In genomic region chr16:67613876-67614275, GRCm38 (mm10) we compare ENCODE assay signal across 9 mouse cellular contexts. TPM values are rescaled to one million over a fixed set of nuclear protein-coding genes. Genes with fewer than 3 reads are reported as not detected.
DNase-seq lines count a peak whose midpoint lies in the region; ATAC-seq and TF ChIP-seq lines count a peak whose summit lies in the region.
"Had no signal": no experiment of that assay in that cellular context is flagged by ENCODE, and none has a peak within 500 bp of the region (broad histone marks: within the 10 kb centered on the region; RNA-seq: fewer than 3 reads in every experiment).

No protein-coding gene starts in this region.

- POLR2A ChIA-PET in Patski (lab: Charles Lee) = interaction anchor here (0.7 kb wide), 1 partner anchor 1344 kb away, joined by 7 read pairs; no protein-coding TSS in a partner anchor

- no peak overlapping the region for H3K27ac ChIP-seq in left cerebral cortex, adult 2 months
- H3K27ac ChIP-seq in gastrocnemius, adult 2 months = no peak overlapping the region
- H3K27ac ChIP-seq: embryonic facial prominence, embryonic 13.5 days; heart, adult 2 months had no signal

- CTCF ChIA-PET in Patski (lab: Charles Lee) = interaction anchor here (0.7 kb wide), 1 partner anchor 9 kb away, joined by 3 read pairs; no protein-coding TSS in a partner anchor

- in situ Hi-C loops in Patski (cut with MboI; ENCODE audit: low pct_unique_long_range_greater_than_20kb) = no loop called here

- no peak for ATAC-seq in Patski

- H3K4me3 ChIP-seq in left cerebral cortex, adult 2 months = no peak overlapping the region
- H3K4me3 ChIP-seq in gastrocnemius, adult 2 months = no peak overlapping the region
- H3K4me3 ChIP-seq: embryonic facial prominence, embryonic 13.5 days; heart, adult 2 months had no signal

- peaks cover 11% of the 10 kb centered on the region for H3K27me3 ChIP-seq in Patski

- DNase-seq in left cerebral cortex, adult 2 months (ENCODE audit: extremely low spot score in 1 of 2, low spot score in 2 of 2) = no peak
- no peak for DNase-seq in left cerebral cortex, adult 18-20 months (ENCODE audit: low spot score in 2 of 2)
- no peak for DNase-seq in Patski (ENCODE audit: low read depth, low spot score)
- peak; percentile 51 to 60 for DNase-seq in cerebellum, postnatal 36 days
- peak; percentile 50 for DNase-seq in left cerebral cortex, postnatal 4 days
- DNase-seq in yolk sac, embryonic 10.5 days (ENCODE audit: low spot score) = no peak
- no peak for DNase-seq in gastrocnemius, adult 2 months
- DNase-seq: heart, adult 2 months had no signal

- intact Hi-C loops in left cerebral cortex, adult 2 months (cut with DNase I) = loop anchor here (10.0 kb wide), 4 partner anchors 139 to 409 kb away; no protein-coding TSS in a partner anchor
- intact Hi-C loops in left cerebral cortex, postnatal 4 days (cut with DNase I) = loop anchor here (10.0 kb wide), 1 partner anchor 519 kb away; no protein-coding TSS in a partner anchor
- intact Hi-C loops in gastrocnemius, adult 2 months (cut with DNase I) = no loop called here

- TF ChIP-seq CTCF in left cerebral cortex, adult 2 months (IDR thresholded peaks at IDR 0.05) = peak; percentile 43
- TF ChIP-seq CTCF in Patski (IDR thresholded peaks at IDR 0.05) = peak; percentile 39
- no peak for TF ChIP-seq CTCF in gastrocnemius, adult 2 months (IDR thresholded peaks at IDR 0.05)

RNA-seq across cellular contexts. Expression of gene Cadm2, which starts 6.8 kb away (rescaled TPM):
- total RNA-seq in left cerebral cortex, adult 2 months (2021) = 100 to 1,000 TPM; 230 to 245 TPM
- total RNA-seq in left cerebral cortex, adult 18-20 months (2021) = 100 to 1,000 TPM; 192 to 198 TPM
- polyA plus RNA-seq in Patski (2021) = 0.51 TPM
- total RNA-seq in left cerebral cortex, postnatal 4 days (2021) = 100 to 1,000 TPM; 220 to 238 TPM
- total RNA-seq in gastrocnemius, adult 2 months (2021) = under 1 TPM; 0.23 to 0.33 TPM

Comparison
In these comparisons a context has a peak if more than half of its experiments do, and no peak if none do; other contexts are left out.
1. DNase-seq: peak in cerebellum, postnatal 36 days (2 of 2) and left cerebral cortex, postnatal 4 days (single experiment); none in left cerebral cortex, adult 2 months (0 of 2), left cerebral cortex, adult 18-20 months (0 of 2), Patski (single experiment), yolk sac, embryonic 10.5 days (single experiment) and gastrocnemius, adult 2 months (single experiment).
2. RNA of gene Cadm2, which starts 6.8 kb away (total RNA-seq): 230 to 245 TPM in left cerebral cortex, adult 2 months, 220 to 238 TPM in left cerebral cortex, postnatal 4 days and 192 to 198 TPM in left cerebral cortex, adult 18-20 months; 0.23 to 0.33 TPM in gastrocnemius, adult 2 months; every median in the first group is over 100 times any median in the second.